Mouse (Mus musculus): ENCODE measurements at regions not wholly inside any gene's neighbourhood (a gene's known extent, or its start where the extent isn't known, plus 50 kb on each side); places are given as distances from the start of the nearest gene placed in this dataset.

DNA sequence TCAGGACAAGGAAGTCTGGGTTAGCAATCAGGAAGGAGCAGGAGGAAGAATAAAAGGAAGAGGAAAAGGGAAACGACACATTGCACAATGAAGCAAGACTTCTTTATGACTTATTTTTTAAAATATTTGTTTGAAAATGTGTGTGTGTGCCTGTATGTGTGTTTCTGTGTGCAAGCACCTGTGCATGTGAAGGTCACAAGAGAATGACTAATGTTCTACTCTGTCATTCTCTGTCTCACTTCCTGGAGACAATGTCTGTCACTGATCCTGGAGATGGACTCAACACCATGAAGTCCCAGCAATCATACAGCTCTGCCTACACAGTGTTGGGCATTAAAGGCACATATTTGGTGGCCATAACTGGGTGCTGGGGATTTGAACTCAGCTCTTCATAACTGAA lies 96.2 kb upstream of the Trib2 start:
- WGBS: 100% methylated on average over 1 of the region's 1 CpGs
- no peak for ATAC-seq (ENCODE audit: low FRiP score)
- Histone ChIP-seq H3K9me3 (replicated peaks) (no peaks in the 10 kb centered on the region), H3K4me3 (replicated peaks) (no peak overlapping the region), H3K4me2 (no peak overlapping the region), H3K9ac (replicated peaks) (no peak overlapping the region), H3K36me3 (no peaks in the 10 kb centered on the region), H3K4me1 (no peaks in the 10 kb centered on the region), H3K27ac (replicated peaks) (no peak overlapping the region), H3K27me3 (replicated peaks) (no peaks in the 10 kb centered on the region)

DNA sequence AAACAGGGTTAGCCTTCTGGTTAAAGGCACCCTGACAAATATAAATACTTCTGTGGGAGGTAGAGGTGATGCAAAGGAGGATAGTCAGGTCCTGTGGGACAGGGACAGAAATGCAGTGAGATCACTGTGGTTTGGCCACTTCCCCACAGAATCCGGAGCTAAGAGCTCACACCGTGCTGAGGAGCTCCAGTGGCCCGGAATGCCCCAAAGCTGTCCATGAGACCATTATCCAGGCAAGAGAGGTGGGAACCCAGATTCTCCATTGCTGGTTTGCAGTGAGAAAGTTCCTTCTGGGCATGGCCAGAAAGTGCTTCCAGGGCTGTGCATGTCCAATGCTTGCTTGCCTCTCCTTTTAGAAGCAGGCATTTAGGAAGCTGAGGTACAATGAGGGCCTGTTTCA lies 95.8 kb upstream of the Trib2 start:
- no peak overlapping the region for H3K9ac ChIP-seq (replicated peaks)
- no peak for ATAC-seq (ENCODE audit: low FRiP score)
- 91% methylated on average over 3 of the region's 3 CpGs for WGBS
- no peaks in the 10 kb centered on the region for H3K4me1 ChIP-seq
- no peak overlapping the region for H3K4me2 ChIP-seq
- no peak overlapping the region for H3K27ac ChIP-seq (replicated peaks)
- no peaks in the 10 kb centered on the region for H3K27me3 ChIP-seq (replicated peaks)
- no peaks in the 10 kb centered on the region for H3K9me3 ChIP-seq (replicated peaks)
- no peaks in the 10 kb centered on the region for H3K36me3 ChIP-seq
- H3K4me3 ChIP-seq (replicated peaks): no peak overlapping the region

DNA sequence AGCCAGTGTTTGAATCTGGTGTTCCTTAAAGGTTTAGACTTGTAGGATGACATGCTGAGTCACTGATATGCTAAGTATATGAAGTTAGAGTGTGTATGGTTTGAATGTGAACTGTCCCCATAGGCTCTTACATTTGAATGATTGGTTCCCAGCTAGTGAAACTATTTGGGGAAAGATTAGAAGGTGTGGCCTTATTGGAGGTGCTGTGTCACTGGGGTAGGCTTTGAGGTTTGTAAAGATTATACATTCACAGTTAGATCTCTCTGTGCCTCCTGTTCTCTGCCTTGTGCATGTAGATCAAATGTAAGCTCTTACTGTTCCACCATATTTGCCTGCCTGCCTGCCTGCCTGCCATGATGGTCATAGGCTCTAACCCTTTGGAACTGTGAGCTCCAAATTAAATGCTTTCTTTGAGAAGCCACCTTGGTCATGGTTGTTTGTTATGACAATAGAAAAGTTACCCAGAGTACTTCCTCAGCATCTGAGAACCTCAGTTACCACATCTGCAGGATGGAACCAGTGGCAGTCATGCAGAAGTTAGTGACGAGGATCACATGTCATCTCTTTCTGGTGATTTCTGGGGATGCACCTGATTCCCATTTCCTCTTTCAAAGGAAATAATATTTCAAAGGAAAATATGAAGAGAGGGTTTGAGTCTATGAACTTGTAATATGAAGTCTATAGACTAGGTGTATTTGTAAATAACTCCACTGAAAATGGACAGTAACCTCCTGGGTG lies 94.7 kb upstream of the Trib2 start:
- Histone ChIP-seq H3K9me3 (replicated peaks) (no peaks in the 10 kb centered on the region), H3K9ac (replicated peaks) (no peak overlapping the region)
- WGBS: 88% methylated on average over 1 of the region's 1 CpGs

DNA sequence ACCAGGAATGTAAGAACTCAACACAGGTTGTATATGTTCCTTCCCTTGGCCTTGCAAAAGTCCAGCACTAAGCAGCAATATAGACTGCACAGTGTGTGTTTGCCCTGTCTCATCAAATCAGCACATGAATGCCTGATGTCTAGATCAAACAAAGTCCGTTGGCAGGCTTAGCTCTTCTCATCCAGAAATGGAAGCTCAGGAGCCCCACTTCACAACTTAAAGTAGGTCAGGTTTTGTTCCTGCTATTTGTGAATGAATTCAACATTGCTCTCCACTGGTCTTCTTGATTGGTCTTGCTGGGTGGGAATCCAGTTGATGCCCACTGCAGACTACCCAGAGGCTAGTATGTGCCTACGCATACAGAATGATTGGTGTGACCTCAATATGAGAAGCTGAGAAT lies 80.8 kb upstream of the Trib2 start:
- WGBS: 86% methylated on average over 2 of the region's 2 CpGs
- no peaks in the 10 kb centered on the region for H3K9me3 ChIP-seq (replicated peaks)
- no peak overlapping the region for H3K4me3 ChIP-seq (replicated peaks)
- no peak for ATAC-seq (ENCODE audit: low FRiP score)
- no peak overlapping the region for H3K4me2 ChIP-seq
- no peaks in the 10 kb centered on the region for H3K36me3 ChIP-seq
- H3K9ac ChIP-seq (replicated peaks): no peak overlapping the region
- peaks cover 2% of the 10 kb centered on the region; the same call in 1 of the 2 replicates for H3K4me1 ChIP-seq
- H3K27me3 ChIP-seq (replicated peaks): no peaks in the 10 kb centered on the region
- H3K27ac ChIP-seq (replicated peaks): no peak overlapping the region

More for the DNA sequence above, 94.7 kb upstream of the Trib2 start:
- Histone ChIP-seq H3K27ac (replicated peaks) (no peak overlapping the region), H3K27me3 (replicated peaks) (no peaks in the 10 kb centered on the region), H3K4me2 (no peak overlapping the region), H3K36me3 (no peaks in the 10 kb centered on the region), H3K4me1 (no peaks in the 10 kb centered on the region), H3K4me3 (replicated peaks) (no peak overlapping the region)
- no peak for ATAC-seq (ENCODE audit: low FRiP score)

DNA sequence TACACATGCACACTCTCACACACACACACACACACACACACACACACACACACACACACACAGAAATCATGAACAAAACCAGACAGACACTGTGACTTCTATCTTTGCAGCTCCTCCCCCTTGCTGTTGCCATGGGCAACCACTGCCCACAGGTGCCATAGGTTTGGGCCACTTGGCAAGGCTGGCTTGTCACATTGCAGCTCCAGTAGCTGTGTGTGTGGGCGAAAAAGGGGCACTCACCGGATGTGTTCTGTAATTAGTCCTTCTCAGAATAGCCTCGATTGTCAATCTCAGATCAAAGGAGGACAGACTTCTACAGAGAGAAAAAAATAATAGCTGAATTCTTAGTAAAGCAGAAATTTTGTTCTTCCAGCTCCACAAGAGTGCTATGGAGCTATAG lies 79.8 kb upstream of the Trib2 start:
- 78% methylated on average over 3 of the region's 3 CpGs for WGBS
- no peak overlapping the region for H3K9ac ChIP-seq (replicated peaks)

DNA sequence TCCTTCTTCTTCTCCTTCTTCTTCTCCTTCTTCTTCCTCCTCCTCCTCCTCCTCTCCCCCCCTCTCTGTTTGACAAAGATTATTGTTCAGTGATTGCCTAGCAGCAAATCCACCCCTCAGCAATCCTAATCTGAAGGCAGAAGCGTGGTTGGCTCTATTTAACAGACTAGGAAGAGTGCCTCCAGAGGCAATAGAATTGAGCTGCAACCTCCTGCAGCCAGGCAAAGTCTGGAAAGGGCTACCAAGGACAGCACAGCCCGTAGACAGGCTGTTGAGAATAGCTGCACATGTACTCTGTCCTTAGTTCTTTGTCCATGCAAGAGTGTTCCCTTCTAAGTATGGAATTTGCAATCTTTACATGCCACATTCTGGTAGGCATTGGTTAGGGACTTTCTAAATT lies 78.5 kb upstream of the Trib2 start:
- Histone ChIP-seq H3K9me3 (replicated peaks) (no peaks in the 10 kb centered on the region), H3K4me2 (no peak overlapping the region), H3K36me3 (no peaks in the 10 kb centered on the region), H3K27ac (replicated peaks) (no peak overlapping the region), H3K27me3 (replicated peaks) (no peaks in the 10 kb centered on the region), H3K4me3 (replicated peaks) (no peak overlapping the region), H3K4me1 (peaks cover 2% of the 10 kb centered on the region; the same call in 1 of the 2 replicates), H3K9ac (replicated peaks) (no peak overlapping the region)
- no peak for ATAC-seq (ENCODE audit: low FRiP score)
- 58% methylated on average over 2 of the region's 2 CpGs for WGBS

More for the DNA sequence above, 79.8 kb upstream of the Trib2 start:
- Histone ChIP-seq H3K27me3 (replicated peaks) (no peaks in the 10 kb centered on the region), H3K36me3 (no peaks in the 10 kb centered on the region), H3K4me1 (peaks cover 2% of the 10 kb centered on the region; the same call in 1 of the 2 replicates), H3K4me2 (no peak overlapping the region), H3K9me3 (replicated peaks) (no peaks in the 10 kb centered on the region), H3K4me3 (replicated peaks) (no peak overlapping the region), H3K27ac (replicated peaks) (no peak overlapping the region)
- peak; percentile 65 for ATAC-seq (ENCODE audit: low FRiP score)

DNA sequence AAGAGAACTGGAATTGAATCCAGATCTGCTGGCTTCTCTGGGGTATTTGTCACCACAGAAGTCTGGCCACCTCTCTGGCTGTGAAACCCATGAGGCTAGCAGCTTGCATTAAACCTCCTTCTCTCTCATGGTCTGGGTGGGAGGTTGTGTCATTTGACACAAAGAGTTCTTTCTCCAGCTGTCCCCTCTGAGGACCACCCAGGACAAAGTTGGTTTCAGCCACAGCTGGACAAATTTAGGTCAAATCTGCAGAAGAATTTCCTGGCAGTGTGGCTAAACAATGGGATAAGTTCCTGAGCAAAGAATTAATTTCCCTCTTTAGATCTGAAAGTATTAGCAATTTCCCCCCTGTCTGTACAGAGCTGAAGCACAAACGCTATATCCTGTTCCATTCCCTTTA lies 73.9 kb upstream of the Trib2 start:
- H3K4me1 ChIP-seq: no peaks in the 10 kb centered on the region
- no peaks in the 10 kb centered on the region for H3K36me3 ChIP-seq
- ATAC-seq (ENCODE audit: low FRiP score): no peak
- H3K27me3 ChIP-seq (replicated peaks): no peaks in the 10 kb centered on the region
- no peak overlapping the region for H3K27ac ChIP-seq (replicated peaks)
- WGBS: 79% methylated on average over 1 of the region's 1 CpGs
- H3K9me3 ChIP-seq (replicated peaks): no peaks in the 10 kb centered on the region
- no peak overlapping the region for H3K4me3 ChIP-seq (replicated peaks)
- no peak overlapping the region for H3K4me2 ChIP-seq
- H3K9ac ChIP-seq (replicated peaks): no peak overlapping the region

DNA sequence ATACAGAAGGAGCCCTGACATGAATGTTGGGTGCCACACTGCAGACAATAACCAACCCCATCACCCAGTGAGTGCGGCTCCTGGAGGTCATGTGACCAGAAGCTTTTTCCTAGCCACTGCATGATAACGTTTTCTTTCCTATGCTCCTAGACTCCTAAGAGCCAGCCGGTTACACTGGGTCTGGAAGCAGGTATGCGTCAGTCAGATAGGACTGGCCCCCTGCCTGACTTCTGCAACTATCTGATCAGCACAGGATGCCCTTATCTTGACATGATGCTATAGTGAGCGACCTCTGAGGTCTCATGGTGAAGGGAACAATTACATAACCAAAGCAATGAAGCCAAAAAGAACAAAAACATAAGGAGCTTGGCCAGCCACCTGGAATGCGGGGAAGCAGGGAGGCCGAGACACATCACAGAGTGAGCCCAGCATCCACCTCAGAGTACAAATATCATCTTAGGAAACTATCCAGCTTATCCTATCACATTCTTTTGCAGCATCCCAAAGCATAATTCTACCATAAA lies 63.2 kb upstream of the Trib2 start:
- no peak overlapping the region for H3K4me2 ChIP-seq
- H3K9me3 ChIP-seq (replicated peaks): no peaks in the 10 kb centered on the region
- no peak overlapping the region for H3K9ac ChIP-seq (replicated peaks)
- WGBS: 79% methylated on average over 7 of the region's 7 CpGs
- H3K36me3 ChIP-seq: no peaks in the 10 kb centered on the region
- no peaks in the 10 kb centered on the region for H3K4me1 ChIP-seq
- no peak for ATAC-seq (ENCODE audit: low FRiP score)
- H3K27me3 ChIP-seq (replicated peaks): no peaks in the 10 kb centered on the region
- H3K27ac ChIP-seq (replicated peaks): no peak overlapping the region
- H3K4me3 ChIP-seq (replicated peaks): no peak overlapping the region
